In the genomic region with DNA sequence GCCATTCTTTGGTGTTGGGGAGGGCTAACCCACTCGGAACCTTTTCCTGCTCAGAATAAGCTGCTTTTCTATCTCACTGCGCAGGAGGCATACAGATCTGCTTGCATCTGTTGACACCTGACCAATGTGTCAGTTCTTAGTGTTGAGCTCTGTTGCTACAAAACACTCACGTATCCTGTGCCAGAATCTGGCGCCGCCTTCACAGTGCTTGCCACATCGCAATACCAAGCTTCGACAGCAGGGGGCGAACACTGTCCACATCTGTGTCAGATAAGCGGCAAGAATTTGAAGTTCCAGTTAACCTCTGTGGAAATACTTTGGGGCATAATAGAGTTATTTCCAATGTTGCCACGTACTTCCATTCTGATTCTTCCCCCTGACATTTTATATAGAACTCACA, we compare ENCODE assay signal across 8 mouse cellular contexts. TPM values are rescaled to one million over a fixed set of nuclear protein-coding genes. Genes with fewer than 3 reads are reported as not detected.
DNase-seq lines count a peak whose midpoint lies in the region; ATAC-seq and TF ChIP-seq lines count a peak whose summit lies in the region.

No protein-coding gene starts in this region.

- WGBS in forebrain, embryonic 14.5 days = 11% methylated on average over 10 of the region's 10 CpGs
- WGBS in large intestine, adult 2 months = 8% methylated on average over 10 of the region's 10 CpGs
- WGBS in lung, embryonic 14.5 days = 9% methylated on average over 10 of the region's 10 CpGs
- 8% methylated on average over 10 of the region's 10 CpGs for WGBS in thymus, adult 2 months

- peak; percentile 98 for TF ChIP-seq CTCF in lung, embryonic 14.5 days (IDR thresholded peaks at IDR 0.05; ENCODE audit: low read depth)
- peak; percentile 85 for TF ChIP-seq CTCF in thymus, adult 2 months (IDR thresholded peaks at IDR 0.05; ENCODE audit: borderline replicate concordance, control insufficient read depth, extremely low read depth, insufficient read depth, low read length, poor library complexity)

- intact Hi-C loops in heart, postnatal 25 days (cut with DNase I) = loop anchor here (1.0 to 10.0 kb wide), 3 partner anchors 28 to 282 kb away; partner anchors contain the start of genes Igf1r and Synm

- no peak for TF ChIP-seq POLR2A in thymus, adult 2 months (IDR thresholded peaks at IDR 0.05; ENCODE audit: control insufficient read depth, extremely low read depth, insufficient read depth, low read length, poor library complexity)

- H3K27ac ChIP-seq in forebrain, embryonic 14.5 days (ENCODE audit: low read depth, low read length) = no peak overlapping the region
- H3K27ac ChIP-seq in lung, embryonic 14.5 days (ENCODE audit: low read depth) = no peak overlapping the region
- H3K27ac ChIP-seq in thymus, adult 2 months (ENCODE audit: control insufficient read depth, insufficient read depth, low read length) = no peak overlapping the region

- H3K4me3 ChIP-seq in forebrain, embryonic 14.5 days (ENCODE audit: low read depth, low read length) = no peak overlapping the region
- no peak overlapping the region for H3K4me3 ChIP-seq in lung, embryonic 14.5 days (ENCODE audit: low read depth, low read length)
- no peak overlapping the region for H3K4me3 ChIP-seq in thymus, adult 2 months (ENCODE audit: control insufficient read depth, insufficient read depth, low read length)

- H3K36me3 ChIP-seq in forebrain, embryonic 14.5 days (ENCODE audit: control insufficient read depth, insufficient read depth, low read length) = peaks cover 15% of the 10 kb centered on the region
- H3K36me3 ChIP-seq in lung, embryonic 14.5 days (ENCODE audit: insufficient read depth) = peaks cover 37% of the 10 kb centered on the region
- no peaks in the 10 kb centered on the region for H3K36me3 ChIP-seq in thymus, adult 2 months (ENCODE audit: control insufficient read depth, insufficient read depth, low read length)

- H3K4me2 ChIP-seq in forebrain, embryonic 14.5 days (ENCODE audit: low read length) = no peak overlapping the region
- no peak overlapping the region for H3K4me2 ChIP-seq in lung, embryonic 14.5 days

- H3K27me3 ChIP-seq in forebrain, embryonic 14.5 days (replicated peaks; ENCODE audit: control insufficient read depth, insufficient read depth, low read length) = no peaks in the 10 kb centered on the region
- H3K27me3 ChIP-seq in lung, embryonic 14.5 days (ENCODE audit: insufficient read depth, low read length) = no peaks in the 10 kb centered on the region
- H3K27me3 ChIP-seq in thymus, adult 2 months (ENCODE audit: control insufficient read depth, insufficient read depth, low read length) = no peaks in the 10 kb centered on the region

- DNase-seq in ES-CJ7 (ENCODE audit: low read depth, low spot score) = peak; percentile 83
- peak; percentile 66 for DNase-seq in c-Kit-positive CD71-positive TER-119-negative erythroid progenitor cells, embryonic 14.5 days (ENCODE audit: low read depth)
- DNase-seq in forebrain, embryonic 14.5 days (ENCODE audit: low spot score) = peak; percentile 94
- DNase-seq in heart, postnatal 25 days (ENCODE audit: low spot score) = peak; percentile 84
- peak; percentile 57 for DNase-seq in large intestine, adult 2 months (ENCODE audit: low read depth, low spot score)
- DNase-seq in lung, embryonic 14.5 days = peak; percentile 98
- peak; percentile 97 for DNase-seq in ovary, postnatal 10 days (ENCODE audit: low spot score)
- DNase-seq in thymus, adult 2 months = peak; percentile 90

- ATAC-seq in forebrain, embryonic 14.5 days = peak; percentile 85
- ATAC-seq in lung, embryonic 14.5 days (ENCODE audit: insufficient read depth) = peak; percentile 64

- H3K9ac ChIP-seq in forebrain, embryonic 14.5 days (ENCODE audit: low read length) = no peak overlapping the region
- H3K9ac ChIP-seq in lung, embryonic 14.5 days = no peak overlapping the region

- H3K9me3 ChIP-seq in forebrain, embryonic 14.5 days (replicated peaks; ENCODE audit: control insufficient read depth, low read length) = no peaks in the 10 kb centered on the region
- no peaks in the 10 kb centered on the region for H3K9me3 ChIP-seq in lung, embryonic 14.5 days (ENCODE audit: low read depth, low read length)

- no peaks in the 10 kb centered on the region for H3K4me1 ChIP-seq in forebrain, embryonic 14.5 days (ENCODE audit: control insufficient read depth, insufficient read depth, low read length)
- no peaks in the 10 kb centered on the region for H3K4me1 ChIP-seq in lung, embryonic 14.5 days (ENCODE audit: insufficient read depth)
- no peaks in the 10 kb centered on the region for H3K4me1 ChIP-seq in thymus, adult 2 months (replicated peaks; ENCODE audit: control insufficient read depth, insufficient read depth, low read length)

RNA-seq across cellular contexts. Expression of gene Ttc23, which starts 25.4 kb away (rescaled TPM):
- 14.5 and 14.7 TPM in 2 replicates for polyA plus RNA-seq in forebrain, embryonic 14.5 days (2014; fragmentation: Nextera tagmentation; extraction: Ambion mirVana)
- total RNA-seq in heart, postnatal 25 days (2021) = 10 to 100 TPM; 16.6 to 26.1 TPM
- polyA plus RNA-seq in large intestine, adult 2 months (2012; rRNA removed) = 4.1 and 5.5 TPM in 2 replicates
- polyA plus RNA-seq in lung, embryonic 14.5 days (2014; fragmentation: Nextera tagmentation; extraction: Ambion mirVana) = 33.5 and 35.7 TPM in 2 replicates
- 2.9 and 4.5 TPM in 2 replicates for polyA plus RNA-seq in thymus, adult 2 months (2012; rRNA removed)

RNA-seq across cellular contexts. Expression of gene Lrrc28, which starts 27.6 kb away (rescaled TPM):
- 40.2 and 40.5 TPM in 2 replicates for polyA plus RNA-seq in forebrain, embryonic 14.5 days (2014; fragmentation: Nextera tagmentation; extraction: Ambion mirVana)
- total RNA-seq in heart, postnatal 25 days (2021) = 10 to 100 TPM; 16.2 to 19.3 TPM
- 13.3 and 22.2 TPM in 2 replicates for polyA plus RNA-seq in large intestine, adult 2 months (2012; rRNA removed)
- polyA plus RNA-seq in lung, embryonic 14.5 days (2014; fragmentation: Nextera tagmentation; extraction: Ambion mirVana) = 16.2 and 16.6 TPM in 2 replicates
- polyA plus RNA-seq in thymus, adult 2 months (2012; rRNA removed) = 39.2 and 39.4 TPM in 2 replicates
